Mouse (Mus musculus) kidney, postnatal 0 days (tissue): ENCODE data around the gene Crtc3. TPM values are rescaled to one million over a fixed set of nuclear protein-coding genes. Genes with fewer than 3 reads are reported as not detected.

Source experiments
- ATAC-seq: fragments of 200-750 bp; cut with Nextera tagmentation; replicated peaks from 2 replicates; pipeline ENCODE4 v1.8.0; 2017; ENCODE audit warnings: low read depth, moderate number of reproducible peaks, moderate TSS enrichment, moderate library complexity; ENCODE audit not compliant: low FRiP score
- DNase-seq: peaks from one replicate; pipeline ENCODE4 v3.0.0-alpha.2; 2016; ENCODE audit warnings: low spot score
- H3K27ac ChIP-seq: fragments of 300-500 bp; sonication (generic); 2 replicates; pipeline ENCODE4 v1.5.1; 2014; ENCODE audit warnings: mild to moderate bottlenecking
- H3K27me3 ChIP-seq: fragments of 300-500 bp; sonication (generic); 2 replicates; pipeline ENCODE4 v1.6.1; 2014; ENCODE audit warnings: low read length, mixed read lengths; ENCODE audit not compliant: insufficient read depth
- H3K36me3 ChIP-seq: fragments of 300-500 bp; sonication (generic); 2 replicates; pipeline ENCODE4 v1.6.1; 2014; ENCODE audit warnings: low read length, mixed read lengths; ENCODE audit not compliant: insufficient read depth
- H3K4me1 ChIP-seq: fragments of 300-500 bp; sonication (generic); replicated peaks from 2 replicates; pipeline ENCODE4 v1.6.1; 2014; ENCODE audit warnings: antibody characterized with exemption, low read length, mixed read lengths; ENCODE audit not compliant: insufficient read depth
- H3K4me2 ChIP-seq: fragments of 300-500 bp; sonication (generic); 2 replicates; pipeline ENCODE4 v1.6.1; 2014; ENCODE audit warnings: mild to moderate bottlenecking, low read length, moderate library complexity, mixed read lengths
- H3K4me3 ChIP-seq: fragments of 300-500 bp; sonication (generic); replicated peaks from 2 replicates; pipeline ENCODE4 v1.5.1; 2014; ENCODE audit warnings: low read depth, low read length
- H3K9ac ChIP-seq: fragments of 300-500 bp; sonication (generic); 2 replicates; pipeline ENCODE4 v1.6.1; 2014; ENCODE audit warnings: low read depth, low read length
- H3K9me3 ChIP-seq: fragments of 300-500 bp; sonication (generic); replicated peaks from 2 replicates; pipeline ENCODE4 v1.6.1; 2016; ENCODE audit warnings: low read length, inconsistent platforms, mixed read lengths
- CTCF ChIP-seq: IDR thresholded peaks from 2 replicates; pipeline ENCODE4 v1.5.1; 2016; ENCODE audit warnings: antibody characterized with exemption, low read depth, mild to moderate bottlenecking, moderate library complexity
- WGBS: fragments of 180-500 bp; shearing (Covaris S2); extraction: QIAGEN DNeasy Blood & Tissue Kit; methylation state at CpG from one replicate; pipeline ENCODE4 v1.1.7; 2014; 5-methylcytosine and 5-hydroxymethylcytosine counted together
- polyA plus RNA-seq: library from polyadenylated mRNA; unstranded; fragments of >200 nt; fragmentation: Nextera tagmentation; extraction: Ambion mirVana; gene quantifications from 2 replicates; pipeline ENCODE4 v1.2.1, GENCODE M21; 2015

The Crtc3 gene
- polyA plus RNA-seq, 1 experiment from 2014 or later = 18.5 TPM

- Histone ChIP-seq H3K36me3 (no peaks in the 10 kb centered on the region), H3K4me1 (peaks cover 4% of the 10 kb centered on the region; the same call in 1 of the 2 replicates), H3K4me3 (no peak overlapping the region), H3K9me3 (no peaks in the 10 kb centered on the region), H3K27ac (no peak overlapping the region), H3K4me2 (no peak overlapping the region), H3K9ac (no peak overlapping the region), H3K27me3 (no peaks in the 10 kb centered on the region)
- no peak for DNase-seq
- TF ChIP-seq CTCF = no peak
- no peak for ATAC-seq
- WGBS = 81% methylated on average over 6 of the region's 6 CpGs
Measured at GRCm38 (mm10) chr7:80655350-80656013, 33.2 kb downstream of the Crtc3 start.

- H3K27ac ChIP-seq = no peak overlapping the region
- H3K9me3 ChIP-seq = no peaks in the 10 kb centered on the region
- no peak overlapping the region for H3K4me3 ChIP-seq
- H3K36me3 ChIP-seq = no peaks in the 10 kb centered on the region
- no peak overlapping the region for H3K9ac ChIP-seq
- TF ChIP-seq CTCF = no peak
- no peak for DNase-seq
- 70% methylated on average over 5 of the region's 5 CpGs for WGBS
- no peaks in the 10 kb centered on the region for H3K27me3 ChIP-seq
- peaks cover 4% of the 10 kb centered on the region; the same call in 1 of the 2 replicates for H3K4me1 ChIP-seq
- H3K4me2 ChIP-seq = no peak overlapping the region
- no peak for ATAC-seq
Measured at GRCm38 (mm10) chr7:80654926-80655325, 33.8 kb downstream of the Crtc3 start.

- Histone ChIP-seq H3K9ac (no peak overlapping the region), H3K9me3 (no peaks in the 10 kb centered on the region), H3K27ac (no peak overlapping the region), H3K4me1 (peaks cover 4% of the 10 kb centered on the region; the same call in 1 of the 2 replicates), H3K4me2 (no peak overlapping the region), H3K36me3 (no peaks in the 10 kb centered on the region), H3K4me3 (no peak overlapping the region), H3K27me3 (no peaks in the 10 kb centered on the region)
- ATAC-seq (no peak), DNase-seq (no peak)
- no peak for TF ChIP-seq CTCF
- 88% methylated on average over 7 of the region's 7 CpGs for WGBS
Measured at GRCm38 (mm10) chr7:80654393-80654792, 34.3 kb downstream of the Crtc3 start.

DNA sequence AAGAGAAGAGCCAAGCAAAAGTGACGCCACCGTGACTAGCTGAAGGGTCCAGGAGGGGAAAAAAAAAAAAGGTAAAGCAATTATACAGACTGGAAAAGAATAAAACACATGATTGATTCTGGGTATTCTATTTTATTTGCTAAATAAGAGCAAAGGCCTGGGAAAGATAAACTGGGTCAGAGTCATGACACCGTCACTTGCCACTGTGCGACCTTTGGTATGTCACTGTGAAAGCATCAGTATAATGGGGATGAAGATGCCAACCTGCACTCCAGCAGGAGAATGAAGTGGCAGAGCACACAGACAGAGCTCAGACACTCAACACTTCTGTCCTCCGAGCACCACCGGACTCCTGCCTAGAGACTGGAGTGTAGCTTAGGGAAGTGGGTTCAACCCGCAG lies 34.7 kb downstream of the Crtc3 start:
- H3K4me3 ChIP-seq = no peak overlapping the region
- no peak for ATAC-seq
- no peaks in the 10 kb centered on the region for H3K9me3 ChIP-seq
- WGBS = 82% methylated on average over 7 of the region's 7 CpGs
- no peak for DNase-seq
- H3K4me1 ChIP-seq = peaks cover 4% of the 10 kb centered on the region; the same call in 1 of the 2 replicates
- H3K9ac ChIP-seq = no peak overlapping the region
- H3K27ac ChIP-seq = no peak overlapping the region
- no peak for TF ChIP-seq CTCF
- H3K4me2 ChIP-seq = no peak overlapping the region
- no peaks in the 10 kb centered on the region for H3K27me3 ChIP-seq
- H3K36me3 ChIP-seq = no peaks in the 10 kb centered on the region

DNA sequence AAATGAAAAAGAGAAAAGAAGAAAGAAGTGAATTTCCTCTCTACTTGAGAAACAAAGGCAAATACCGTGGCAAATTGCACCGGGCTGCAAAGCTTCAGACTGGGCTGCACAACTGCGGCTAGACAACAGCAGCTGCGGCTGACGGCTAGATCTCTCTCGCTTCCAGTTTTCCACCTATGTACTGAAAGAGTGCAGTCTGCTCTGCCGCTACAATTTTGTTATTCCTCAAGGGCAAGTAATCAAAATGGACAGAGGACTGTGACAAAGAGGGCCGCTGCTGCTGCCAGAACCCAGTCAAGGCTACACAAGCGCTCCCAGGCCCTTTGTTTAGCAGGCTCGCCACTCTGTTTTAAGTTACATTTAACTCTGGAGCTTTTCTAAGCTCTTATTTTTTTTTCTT lies 35.6 kb downstream of the Crtc3 start:
- WGBS = 77% methylated on average over 10 of the region's 10 CpGs
- Histone ChIP-seq H3K36me3 (no peaks in the 10 kb centered on the region), H3K27me3 (no peaks in the 10 kb centered on the region), H3K9me3 (no peaks in the 10 kb centered on the region), H3K4me2 (no peak overlapping the region), H3K4me1 (peaks cover 4% of the 10 kb centered on the region; the same call in 1 of the 2 replicates), H3K27ac (no peak overlapping the region), H3K9ac (no peak overlapping the region), H3K4me3 (no peak overlapping the region)
- ATAC-seq (no peak), DNase-seq (no peak)
- TF ChIP-seq CTCF = no peak

DNA sequence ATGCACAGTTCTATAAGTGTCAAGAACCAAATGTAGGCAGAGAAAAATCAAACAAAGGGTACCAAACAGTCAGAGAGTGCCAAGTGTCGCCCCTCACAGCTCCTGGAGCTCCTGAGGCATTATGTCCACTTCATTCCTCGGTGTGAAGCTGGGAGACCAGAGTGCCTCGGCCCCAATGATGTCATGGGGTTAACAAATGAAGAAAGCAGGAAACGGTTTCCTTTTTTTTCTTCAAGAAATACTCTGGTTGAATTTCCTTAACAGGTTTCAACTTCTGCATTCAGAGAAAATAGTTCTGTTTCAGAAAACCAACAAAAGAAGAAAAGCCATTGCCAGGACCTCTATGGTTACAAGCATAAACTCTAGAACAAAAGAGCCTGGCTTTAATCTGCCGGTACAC lies 36.4 kb downstream of the Crtc3 start:
- 53% methylated on average over 5 of the region's 5 CpGs for WGBS
- peaks cover 8% of the 10 kb centered on the region; the same call in 1 of the 2 replicates for H3K4me1 ChIP-seq

More for the DNA sequence above, 36.4 kb downstream of the Crtc3 start:
- H3K27ac ChIP-seq = no peak overlapping the region
- no peaks in the 10 kb centered on the region for H3K36me3 ChIP-seq
- no peak overlapping the region for H3K9ac ChIP-seq
- H3K27me3 ChIP-seq = no peaks in the 10 kb centered on the region
- DNase-seq (no peak), ATAC-seq (no peak)
- no peak for TF ChIP-seq CTCF
- H3K9me3 ChIP-seq = no peaks in the 10 kb centered on the region
- H3K4me3 ChIP-seq = no peak overlapping the region
- H3K4me2 ChIP-seq = no peak overlapping the region
